Mouse (Mus musculus): ENCODE results near the gene Pld4. TPM values are rescaled to one million over a fixed set of nuclear protein-coding genes. Genes with fewer than 3 reads are reported as not detected.

Gene Pld4
- polyA plus RNA-seq (2014; fragmentation: Nextera tagmentation; extraction: Ambion mirVana), result 3.5 and 4.2 TPM in 2 replicates

DNA sequence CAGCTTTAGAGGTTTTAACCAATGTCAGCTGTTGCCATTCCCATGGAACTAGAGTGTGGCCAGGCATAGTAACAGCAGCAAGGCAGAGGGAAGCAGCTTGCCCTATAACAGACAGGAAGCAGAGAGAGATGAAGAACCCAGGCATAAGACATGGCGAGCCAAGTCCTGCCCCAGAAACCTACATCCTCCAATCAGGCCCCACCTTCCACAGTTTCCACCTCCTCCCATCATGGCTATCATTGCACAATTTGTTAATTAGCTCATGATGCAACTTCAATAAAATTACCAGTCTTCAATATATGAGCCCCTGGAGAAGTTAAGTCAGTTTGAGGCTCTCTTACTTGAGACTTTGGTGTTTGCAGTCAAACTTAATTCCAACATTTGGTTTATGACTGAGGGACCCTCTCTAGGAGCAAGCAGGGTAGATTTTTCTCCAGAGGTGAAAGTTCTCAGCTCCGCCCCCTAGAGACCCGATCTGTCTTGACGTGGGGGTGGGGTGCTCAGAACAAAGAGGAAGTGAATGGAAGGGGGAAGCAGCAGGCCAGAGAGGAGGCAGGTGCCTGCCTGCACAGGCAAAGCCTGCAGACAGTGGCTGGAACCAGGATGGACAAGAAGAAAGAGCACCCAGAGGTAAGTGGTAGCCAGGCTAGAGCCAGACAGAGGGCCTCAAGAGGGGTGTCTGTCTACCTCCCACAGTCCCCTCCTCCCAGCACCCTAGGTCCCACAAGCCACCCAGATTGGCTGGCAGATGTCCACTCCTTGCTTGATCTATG lies at the start of gene Pld4:
Gene Pld4 (plus strand): TSS at position 502 of the 773 bp plus-strand sequence.
- ATAC-seq (ENCODE audit: low FRiP score), result no peak
- Histone ChIP-seq H3K36me3 (ENCODE audit: control insufficient read depth, insufficient read depth, low read length) (no peaks in the 10 kb centered on the region), H3K27ac (ENCODE audit: low read depth, low read length) (no peak within 1 kb of the TSS), H3K27me3 (ENCODE audit: control insufficient read depth, insufficient read depth, low read length) (no peaks in the 10 kb centered on the region), H3K4me1 (ENCODE audit: control insufficient read depth, insufficient read depth, low read length) (no peaks in the 10 kb centered on the region), H3K4me3 (ENCODE audit: low read depth, low read length) (no peak within 1 kb of the TSS), H3K9me3 (ENCODE audit: control insufficient read depth, low read length) (no peaks in the 10 kb centered on the region), H3K4me2 (no peak within 1 kb of the TSS), H3K9ac (ENCODE audit: low read length) (no peak within 1 kb of the TSS)
- DNase-seq (ENCODE audit: low spot score, missing footprints), result no peak
- WGBS, result 44% methylated on average over 4 of the region's 4 CpGs

DNA sequence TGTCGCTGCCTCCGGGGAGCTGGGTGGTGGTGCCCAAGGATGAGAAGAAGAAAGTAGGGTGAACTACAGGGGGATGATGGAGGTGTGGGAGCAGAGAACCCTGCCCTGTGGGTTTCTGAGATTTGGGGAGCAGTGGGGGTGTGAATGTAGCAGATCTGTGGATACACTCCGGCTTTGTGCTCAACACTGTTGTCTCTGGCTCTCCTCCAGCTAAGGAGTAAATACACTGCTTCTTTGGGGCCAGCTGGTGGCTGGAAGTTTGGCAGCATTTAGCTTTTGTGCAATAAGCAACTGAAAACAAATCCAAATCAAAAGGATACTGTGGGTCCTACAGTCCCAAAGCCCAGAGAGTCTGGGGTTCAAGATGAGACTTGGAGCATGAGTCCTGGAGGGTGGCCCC lies 46.5 kb upstream of the Pld4 start:
- no peaks in the 10 kb centered on the region for H3K27me3 ChIP-seq (ENCODE audit: control insufficient read depth, insufficient read depth, low read length)
- 77% methylated on average over 3 of the region's 3 CpGs for WGBS
- H3K9ac ChIP-seq (ENCODE audit: low read length), result no peak overlapping the region
- H3K9me3 ChIP-seq (ENCODE audit: control insufficient read depth, low read length), result no peaks in the 10 kb centered on the region
- no peak overlapping the region for H3K4me3 ChIP-seq (ENCODE audit: low read depth, low read length)
- ATAC-seq (ENCODE audit: low FRiP score), result no peak
- no peak for DNase-seq (ENCODE audit: low spot score, missing footprints)
- no peak overlapping the region for H3K4me2 ChIP-seq
- no peaks in the 10 kb centered on the region for H3K4me1 ChIP-seq (ENCODE audit: control insufficient read depth, insufficient read depth, low read length)
- H3K36me3 ChIP-seq (ENCODE audit: control insufficient read depth, insufficient read depth, low read length), result no peaks in the 10 kb centered on the region
- no peak overlapping the region for H3K27ac ChIP-seq (ENCODE audit: low read depth, low read length)

DNA sequence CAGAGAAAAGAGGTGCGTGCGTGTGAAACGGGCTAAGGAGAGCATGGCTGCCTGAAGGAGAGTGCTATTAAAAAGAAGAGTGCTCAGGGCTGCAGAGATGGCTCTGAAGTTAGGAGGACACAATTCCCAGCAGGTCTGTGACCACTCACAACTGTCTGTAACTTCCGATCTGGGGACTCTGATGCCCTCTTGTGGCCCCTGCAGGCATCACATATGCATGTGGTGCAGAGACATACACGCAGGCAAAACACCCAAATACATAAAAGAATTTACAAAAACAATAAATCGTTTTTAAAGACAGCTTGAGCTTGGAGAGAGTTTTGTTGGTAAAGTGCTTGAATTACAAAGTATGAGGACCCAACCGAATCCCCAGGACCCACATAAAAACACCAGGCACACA lies 43.3 kb upstream of the Pld4 start:
- Histone ChIP-seq H3K27me3 (ENCODE audit: control insufficient read depth, insufficient read depth, low read length) (peaks cover 18% of the 10 kb centered on the region), H3K4me1 (ENCODE audit: control insufficient read depth, insufficient read depth, low read length) (peaks cover 3% of the 10 kb centered on the region; the same call in 1 of the 2 replicates), H3K27ac (ENCODE audit: low read depth, low read length) (no peak overlapping the region), H3K9ac (ENCODE audit: low read length) (no peak overlapping the region), H3K4me3 (ENCODE audit: low read depth, low read length) (no peak overlapping the region), H3K4me2 (no peak overlapping the region), H3K36me3 (ENCODE audit: control insufficient read depth, insufficient read depth, low read length) (no peaks in the 10 kb centered on the region), H3K9me3 (ENCODE audit: control insufficient read depth, low read length) (no peaks in the 10 kb centered on the region)
- peak; percentile 91 for DNase-seq (ENCODE audit: low spot score, missing footprints)
- 25% methylated on average over 7 of the region's 7 CpGs for WGBS
- ATAC-seq (ENCODE audit: low FRiP score), result no peak

DNA sequence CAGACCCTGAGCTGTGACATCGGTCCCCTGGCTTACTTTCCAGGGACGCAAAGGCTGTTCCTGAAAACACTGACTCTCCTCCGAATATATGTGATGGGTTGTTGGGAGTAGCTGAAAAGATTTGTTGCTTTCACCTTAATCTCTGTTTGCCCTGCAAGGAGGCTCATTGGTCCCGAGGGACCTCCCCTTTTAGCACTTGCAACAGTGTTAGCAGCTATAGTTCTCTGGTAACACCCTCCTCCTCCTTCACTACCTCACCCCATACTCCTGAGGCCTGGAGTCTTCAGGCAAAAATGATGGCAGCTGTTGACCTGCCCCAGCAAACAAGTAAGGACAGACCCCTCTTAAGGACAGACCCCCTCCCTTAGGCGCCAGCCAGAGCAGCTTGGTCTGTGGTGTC lies 41.5 kb upstream of the Pld4 start:
- Histone ChIP-seq H3K36me3 (ENCODE audit: control insufficient read depth, insufficient read depth, low read length) (no peaks in the 10 kb centered on the region), H3K4me2 (no peak overlapping the region), H3K27ac (ENCODE audit: low read depth, low read length) (no peak overlapping the region), H3K27me3 (ENCODE audit: control insufficient read depth, insufficient read depth, low read length) (peaks cover 30% of the 10 kb centered on the region), H3K4me1 (ENCODE audit: control insufficient read depth, insufficient read depth, low read length) (peaks cover 9% of the 10 kb centered on the region), H3K4me3 (ENCODE audit: low read depth, low read length) (no peak overlapping the region), H3K9me3 (ENCODE audit: control insufficient read depth, low read length) (no peaks in the 10 kb centered on the region), H3K9ac (ENCODE audit: low read length) (no peak overlapping the region)
- 66% methylated on average over 5 of the region's 5 CpGs for WGBS
- ATAC-seq (ENCODE audit: low FRiP score) (no peak), DNase-seq (ENCODE audit: low spot score, missing footprints) (no peak)

DNA sequence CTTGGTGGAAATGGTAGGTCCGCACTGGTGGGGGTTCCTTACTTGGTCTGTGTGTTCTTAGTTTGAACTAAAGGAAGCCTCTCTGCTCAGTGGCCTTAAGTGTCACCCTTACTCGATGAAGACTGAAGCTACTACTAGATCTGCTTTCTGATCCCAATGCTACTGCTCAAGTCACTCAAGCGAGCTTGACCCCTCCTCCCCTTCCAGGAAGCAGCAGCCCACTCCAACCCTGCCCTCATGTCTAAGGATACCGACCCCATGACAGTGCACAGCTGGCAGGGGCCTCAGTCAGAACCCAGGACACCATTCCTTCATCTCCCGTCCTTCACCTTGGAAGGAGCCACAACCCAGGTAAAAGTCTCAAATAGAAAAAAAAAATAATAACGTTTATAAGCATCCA lies 40.2 kb upstream of the Pld4 start, which contains the start of gene Cep170b:
Gene Cep170b (plus strand): TSS at position 240 of the 400 bp plus-strand sequence.
- H3K4me1 ChIP-seq (ENCODE audit: control insufficient read depth, insufficient read depth, low read length), result peaks cover 9% of the 10 kb centered on the region
- H3K9me3 ChIP-seq (ENCODE audit: control insufficient read depth, low read length), result no peaks in the 10 kb centered on the region
- no peak within 1 kb of the TSS for H3K27ac ChIP-seq (ENCODE audit: low read depth, low read length)
- no peak for ATAC-seq (ENCODE audit: low FRiP score)
- no peak for DNase-seq (ENCODE audit: low spot score, missing footprints)
- peak within 1 kb of the TSS; percentile 100; the same call in 1 of the 2 replicates for H3K4me2 ChIP-seq
- peak within 1 kb of the TSS; percentile 74; the same call in 1 of the 2 replicates for H3K4me3 ChIP-seq (ENCODE audit: low read depth, low read length)
- H3K9ac ChIP-seq (ENCODE audit: low read length), result no peak within 1 kb of the TSS; the same call in 1 of the 2 replicates
- no peaks in the 10 kb centered on the region for H3K36me3 ChIP-seq (ENCODE audit: control insufficient read depth, insufficient read depth, low read length)
- peaks cover 30% of the 10 kb centered on the region for H3K27me3 ChIP-seq (ENCODE audit: control insufficient read depth, insufficient read depth, low read length)
- 61% methylated on average over 6 of the region's 6 CpGs for WGBS

DNA sequence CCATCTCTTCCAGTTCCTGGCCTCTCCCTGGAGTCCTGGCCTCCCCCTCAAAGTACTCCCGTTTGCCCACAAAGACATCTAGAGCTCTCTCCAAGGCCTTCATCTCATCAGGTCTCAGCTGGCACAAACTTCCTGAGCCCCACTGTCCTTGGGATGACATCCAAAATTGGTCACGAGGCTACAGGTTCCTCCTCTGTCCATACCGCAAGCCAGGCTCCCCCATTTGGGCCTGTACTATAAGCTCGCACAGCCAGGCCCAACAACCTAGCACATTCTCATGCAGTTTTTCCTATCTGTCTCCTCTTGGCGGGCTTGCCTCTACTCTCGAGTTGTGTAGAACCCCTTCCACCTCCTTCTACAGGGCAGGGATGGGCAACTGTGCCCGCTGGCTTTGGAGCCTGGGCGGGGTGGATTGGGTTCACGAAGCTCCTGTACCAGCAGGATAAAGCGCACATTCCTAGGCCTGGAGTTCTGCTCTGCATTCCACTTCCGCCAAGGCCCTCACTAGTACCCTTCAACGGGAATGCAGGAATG lies 39.5 kb upstream of the Pld4 start:
- no peak for ATAC-seq (ENCODE audit: low FRiP score)
- peak overlapping the region; percentile 100; the same call in 1 of the 2 replicates for H3K4me2 ChIP-seq
- no peak for DNase-seq (ENCODE audit: low spot score, missing footprints)
- peaks cover 30% of the 10 kb centered on the region for H3K27me3 ChIP-seq (ENCODE audit: control insufficient read depth, insufficient read depth, low read length)
- no peaks in the 10 kb centered on the region for H3K9me3 ChIP-seq (ENCODE audit: control insufficient read depth, low read length)
- peak overlapping the region; percentile 74; the same call in 1 of the 2 replicates for H3K4me3 ChIP-seq (ENCODE audit: low read depth, low read length)
- no peak overlapping the region for H3K27ac ChIP-seq (ENCODE audit: low read depth, low read length)
- H3K9ac ChIP-seq (ENCODE audit: low read length), result no peak overlapping the region; the same call in 1 of the 2 replicates
- peaks cover 9% of the 10 kb centered on the region for H3K4me1 ChIP-seq (ENCODE audit: control insufficient read depth, insufficient read depth, low read length)
- WGBS, result 29% methylated on average over 12 of the region's 12 CpGs
- H3K36me3 ChIP-seq (ENCODE audit: control insufficient read depth, insufficient read depth, low read length), result no peaks in the 10 kb centered on the region

DNA sequence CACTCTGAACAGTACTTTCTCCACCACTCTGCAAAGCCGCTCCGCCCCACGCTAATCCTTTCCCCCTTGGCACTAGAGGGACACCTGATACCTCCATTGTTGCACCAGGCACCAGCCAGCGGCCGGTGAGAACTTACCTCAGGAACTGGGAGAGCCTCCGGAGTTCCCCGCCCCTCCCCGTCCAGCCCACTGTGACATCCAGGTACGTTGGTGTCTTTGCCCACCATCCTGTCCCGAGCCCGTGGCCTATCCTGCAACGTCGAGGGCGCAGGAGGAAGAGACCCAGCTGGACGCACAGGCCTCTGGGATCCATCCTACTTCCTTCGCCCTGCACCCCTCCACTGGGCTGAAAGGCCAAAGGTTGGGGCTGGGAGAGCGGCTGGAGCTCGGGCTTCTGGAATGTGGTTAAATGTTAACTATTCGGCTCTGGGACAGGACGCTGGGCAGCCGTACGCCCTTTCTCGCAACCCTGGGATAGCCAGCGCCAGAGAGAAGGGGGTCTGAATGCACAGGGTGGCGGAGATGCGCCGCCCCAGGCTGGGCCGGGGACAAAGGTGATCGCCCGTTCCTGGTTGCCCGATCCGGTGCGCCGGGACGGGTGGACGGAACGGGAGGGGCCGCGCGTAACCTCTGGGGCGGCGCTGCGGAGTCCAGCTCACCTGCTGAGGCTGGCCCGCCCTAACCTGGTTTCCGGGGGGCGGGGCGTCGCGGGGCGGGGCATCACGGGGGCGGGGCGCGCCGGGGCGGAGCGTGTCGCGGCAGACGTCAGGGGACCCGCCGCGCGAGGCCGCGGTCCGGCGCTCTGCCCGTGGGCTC lies 38.8 kb upstream of the Pld4 start:
- WGBS, result under 1% methylated on average over 51 of the region's 69 CpGs
- Histone ChIP-seq H3K27me3 (ENCODE audit: control insufficient read depth, insufficient read depth, low read length) (peaks cover 30% of the 10 kb centered on the region), H3K9ac (ENCODE audit: low read length) (peak overlapping the region; percentile 71)

DNA sequence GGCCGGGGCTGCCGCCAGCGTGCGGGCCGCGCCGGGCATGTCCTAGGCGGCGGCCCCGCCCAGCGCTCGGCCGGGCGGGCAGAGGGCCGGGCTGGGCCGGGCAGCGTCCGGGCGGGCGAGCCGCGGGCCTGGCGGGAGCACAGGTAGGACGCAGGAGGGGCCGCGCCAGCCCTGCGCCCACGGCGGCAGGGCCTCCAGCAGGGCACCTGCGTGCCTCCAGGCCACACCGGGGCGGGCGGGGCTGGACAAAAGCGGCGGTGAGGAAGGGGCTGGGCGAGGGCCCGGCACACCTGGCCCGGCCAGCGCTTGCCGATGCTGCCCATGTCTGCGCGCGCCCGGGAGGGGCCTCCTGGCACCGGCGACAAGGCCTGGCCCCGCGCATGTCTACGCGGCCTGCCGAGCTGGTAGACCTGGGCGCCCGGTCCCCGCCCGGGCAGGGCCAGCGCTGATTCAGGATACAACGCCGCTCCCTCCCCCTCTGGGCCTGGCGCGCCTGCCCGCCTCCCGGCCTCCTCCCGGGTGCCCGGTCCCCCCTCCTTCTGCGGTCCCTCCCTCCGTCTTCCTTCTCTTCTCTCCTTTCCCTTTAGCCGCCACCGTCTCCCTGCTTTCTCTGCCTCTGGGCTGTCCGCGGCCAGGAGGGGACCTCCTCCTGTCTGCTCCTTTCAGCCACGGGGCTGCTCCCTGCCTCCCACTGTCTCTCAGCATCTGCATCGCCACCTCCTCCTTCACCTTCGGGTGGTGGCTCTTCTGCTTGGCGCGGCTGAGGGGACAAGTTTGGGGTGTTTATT lies 38.0 kb upstream of the Pld4 start:
- Histone ChIP-seq H3K4me1 (ENCODE audit: control insufficient read depth, insufficient read depth, low read length) (peaks cover 9% of the 10 kb centered on the region), H3K4me3 (ENCODE audit: low read depth, low read length) (peak overlapping the region; percentile 74), H3K36me3 (ENCODE audit: control insufficient read depth, insufficient read depth, low read length) (no peaks in the 10 kb centered on the region), H3K9me3 (ENCODE audit: control insufficient read depth, low read length) (no peaks in the 10 kb centered on the region), H3K27ac (ENCODE audit: low read depth, low read length) (no peak overlapping the region), H3K27me3 (ENCODE audit: control insufficient read depth, insufficient read depth, low read length) (peaks cover 30% of the 10 kb centered on the region), H3K9ac (ENCODE audit: low read length) (peak overlapping the region; percentile 71), H3K4me2 (peak overlapping the region; percentile 100)
- DNase-seq (ENCODE audit: low spot score, missing footprints) (peak; percentile 89), ATAC-seq (ENCODE audit: low FRiP score) (peak; percentile 57)
- WGBS, result under 1% methylated on average over 74 of the region's 75 CpGs

More for the DNA sequence above, 38.8 kb upstream of the Pld4 start:
- no peak overlapping the region for H3K27ac ChIP-seq (ENCODE audit: low read depth, low read length)
- H3K36me3 ChIP-seq (ENCODE audit: control insufficient read depth, insufficient read depth, low read length), result no peaks in the 10 kb centered on the region
- peak overlapping the region; percentile 100 for H3K4me2 ChIP-seq
- peak overlapping the region; percentile 74 for H3K4me3 ChIP-seq (ENCODE audit: low read depth, low read length)
- ATAC-seq (ENCODE audit: low FRiP score) (peak; percentile 29), DNase-seq (ENCODE audit: low spot score, missing footprints) (peak; percentile 91)
- H3K4me1 ChIP-seq (ENCODE audit: control insufficient read depth, insufficient read depth, low read length), result peaks cover 9% of the 10 kb centered on the region
- no peaks in the 10 kb centered on the region for H3K9me3 ChIP-seq (ENCODE audit: control insufficient read depth, low read length)
